Mouse (Mus musculus): Measurements from ENCODE around the gene Wasf3. TPM values are rescaled to one million over a fixed set of nuclear protein-coding genes. Genes with fewer than 3 reads are reported as not detected.
"Not testable (repeated sequence)": the region's sequence is repeated elsewhere in the genome, so short reads cannot be mapped to it uniquely, and the experiment has no call there.

Wasf3 gene
- total RNA-seq, 1 experiment from 2014 or later = not detected

DNA sequence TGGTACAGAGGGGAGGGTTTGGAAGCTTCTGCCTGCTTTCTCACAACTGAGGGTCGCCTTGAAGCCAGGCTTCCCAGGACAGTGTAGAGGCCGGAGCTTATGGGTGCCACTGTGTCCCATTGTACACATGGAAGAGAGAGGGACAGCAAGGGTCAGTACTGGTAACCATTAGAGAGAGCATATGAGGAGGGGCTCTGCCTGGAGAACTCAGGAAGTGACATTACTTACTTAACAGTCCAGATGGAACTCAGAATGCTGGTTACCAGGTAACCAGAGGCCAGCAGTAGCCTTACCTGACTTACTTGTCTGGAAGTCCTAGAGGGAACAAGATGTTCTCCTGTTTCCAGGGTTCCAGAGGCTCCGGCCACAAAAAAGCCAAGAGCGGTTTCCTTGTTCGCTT is 117.3 kb downstream of the Wasf3 start, which contains the start of gene 4930449I24Rik:
TSS of gene 4930449I24Rik (plus strand) at position 301 of the 400 bp plus-strand sequence.
- ATAC-seq (replicated peaks; ENCODE audit: insufficient number of reproducible peaks, low FRiP score, low TSS enrichment, poor library complexity, severe bottlenecking) = not testable (repeated sequence)

DNA sequence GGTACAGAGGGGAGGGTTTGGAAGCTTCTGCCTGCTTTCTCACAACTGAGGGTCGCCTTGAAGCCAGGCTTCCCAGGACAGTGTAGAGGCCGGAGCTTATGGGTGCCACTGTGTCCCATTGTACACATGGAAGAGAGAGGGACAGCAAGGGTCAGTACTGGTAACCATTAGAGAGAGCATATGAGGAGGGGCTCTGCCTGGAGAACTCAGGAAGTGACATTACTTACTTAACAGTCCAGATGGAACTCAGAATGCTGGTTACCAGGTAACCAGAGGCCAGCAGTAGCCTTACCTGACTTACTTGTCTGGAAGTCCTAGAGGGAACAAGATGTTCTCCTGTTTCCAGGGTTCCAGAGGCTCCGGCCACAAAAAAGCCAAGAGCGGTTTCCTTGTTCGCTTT is 129.0 kb downstream of the Wasf3 start, which contains the start of gene Gm3402:
TSS of gene Gm3402 (plus strand) at position 301 of the 400 bp plus-strand sequence.
- not testable (repeated sequence) for ATAC-seq (replicated peaks; ENCODE audit: insufficient number of reproducible peaks, low FRiP score, low TSS enrichment, poor library complexity, severe bottlenecking)

Other genes starting within 250 kb of the Wasf3 start
- not detected in 3 replicates for gene Gm5565, start 224.4 kb upstream of the Wasf3 start, total RNA-seq (2017)
- not detected in 3 replicates for gene Gm6309, start 214.3 kb upstream of the Wasf3 start, total RNA-seq (2017)
- not detected in 3 replicates for gene 1700001J03Rik, start 199.7 kb upstream of the Wasf3 start, total RNA-seq (2017)
- 76.5 to 106 TPM (median 87.9 TPM) in 3 replicates for gene Rnf6, start 163.4 kb upstream of the Wasf3 start, total RNA-seq (2017)
- gene Cdk8, start 153.8 kb upstream of the Wasf3 start, total RNA-seq (2017) = 22.9 to 39.3 TPM (median 26.6 TPM) in 3 replicates
- not detected in 3 replicates for gene Gm6408, start 97.0 kb downstream of the Wasf3 start, total RNA-seq (2017)
- gene Gm6370, start 106.4 kb downstream of the Wasf3 start, total RNA-seq (2017) = not detected in 3 replicates
- gene 4930449I24Rik, start 117.4 kb downstream of the Wasf3 start, total RNA-seq (2017) = not detected in 3 replicates
- not detected in 3 replicates for gene Gm3402, start 129.1 kb downstream of the Wasf3 start, total RNA-seq (2017)
- not detected in 3 replicates for gene Gm3404, start 140.8 kb downstream of the Wasf3 start, total RNA-seq (2017)
- not detected in 3 replicates for gene Gm3409, start 152.7 kb downstream of the Wasf3 start, total RNA-seq (2017)
- gene Gm3415, start 171.2 kb downstream of the Wasf3 start, total RNA-seq (2017) = not detected in 3 replicates
- gene Gpr12, start 200.3 kb downstream of the Wasf3 start, total RNA-seq (2017) = not detected in 3 replicates